Mouse (Mus musculus) megakaryocyte, embryonic 14.5 days (primary cell): Measurements from ENCODE around the gene Nhlh2. TPM values are rescaled to one million over a fixed set of nuclear protein-coding genes. Genes with fewer than 3 reads are reported as not detected.
A peak's percentile ranks its signal among the peaks of the same experiment; 100 is the strongest.

Experiments used
- H3K27me3 ChIP-seq: replicated peaks from 2 replicates; pipeline ENCODE3; 2012; ENCODE audit warnings: inconsistent platforms
- H3K36me3 ChIP-seq: replicated peaks from 2 replicates; pipeline ENCODE3; 2012; ENCODE audit warnings: low read length, inconsistent platforms, mixed read lengths
- H3K4me1 ChIP-seq: 2 replicates; pipeline ENCODE4 v1.6.1; 2012; ENCODE audit warnings: inconsistent platforms
- H3K4me3 ChIP-seq: replicated peaks from 2 replicates; pipeline ENCODE3; 2012; ENCODE audit warnings: moderate library complexity, mild to moderate bottlenecking, inconsistent platforms
- H3K9me3 ChIP-seq: 2 replicates; pipeline ENCODE4 v1.6.1; 2012; ENCODE audit warnings: inconsistent platforms
- FLI1 ChIP-seq: IDR thresholded peaks from 2 replicates; pipeline ENCODE4 v1.6.1; 2012; ENCODE audit warnings: low read length, inconsistent platforms, mixed read lengths
- GATA1 ChIP-seq: IDR thresholded peaks from 3 replicates; pipeline ENCODE4 v1.6.1; 2012; ENCODE audit warnings: mixed read lengths, low read length, inconsistent platforms, borderline replicate concordance
- polyA plus RNA-seq: library from polyadenylated mRNA; stranded (reverse); fragments of >175 nt; gene quantifications from 2 replicates; pipeline ENCODE4 v1.2.3, GENCODE M21; 2012; ENCODE audit warnings: low replicate concordance; ENCODE audit not compliant: insufficient read depth

Gene Nhlh2
- polyA plus RNA-seq = not detected in 2 replicates

DNA sequence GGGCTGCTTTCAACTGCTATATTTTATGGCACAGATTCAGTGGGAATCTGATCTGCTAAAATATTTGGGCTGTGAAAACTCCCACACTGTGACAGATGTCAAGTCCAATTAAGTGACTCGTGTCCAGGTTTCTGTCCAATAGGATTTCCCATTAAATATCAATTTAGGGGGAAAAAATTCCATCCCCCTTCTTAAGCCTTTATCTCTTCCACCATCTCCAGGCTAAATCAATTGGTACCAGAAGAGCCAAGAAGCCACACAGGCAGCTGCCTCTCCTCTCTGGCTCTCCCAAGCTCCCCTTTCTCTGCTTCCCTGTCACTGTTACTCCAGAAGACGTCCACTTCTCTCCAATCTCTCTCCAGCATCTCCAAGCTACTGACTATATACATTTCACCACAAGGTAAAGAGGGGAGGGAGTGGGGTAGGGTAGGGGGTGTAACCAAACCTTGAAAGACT is at the start of gene Nhlh2:
Gene Nhlh2 (plus strand): TSS at position 151 of the 456 bp plus-strand sequence.
- Histone ChIP-seq H3K9me3 (0 out of 2 replicates have a peak, but pooled peaks cover 3% of the 10 kb centered on the region), H3K4me1 (peaks cover 19% of the 10 kb centered on the region), H3K36me3 (no peaks in the 10 kb centered on the region), H3K27me3 (peaks cover 71% of the 10 kb centered on the region), H3K4me3 (no peak within 1 kb of the TSS)
- TF ChIP-seq FLI1 = no peak
- no peak for TF ChIP-seq GATA1

DNA sequence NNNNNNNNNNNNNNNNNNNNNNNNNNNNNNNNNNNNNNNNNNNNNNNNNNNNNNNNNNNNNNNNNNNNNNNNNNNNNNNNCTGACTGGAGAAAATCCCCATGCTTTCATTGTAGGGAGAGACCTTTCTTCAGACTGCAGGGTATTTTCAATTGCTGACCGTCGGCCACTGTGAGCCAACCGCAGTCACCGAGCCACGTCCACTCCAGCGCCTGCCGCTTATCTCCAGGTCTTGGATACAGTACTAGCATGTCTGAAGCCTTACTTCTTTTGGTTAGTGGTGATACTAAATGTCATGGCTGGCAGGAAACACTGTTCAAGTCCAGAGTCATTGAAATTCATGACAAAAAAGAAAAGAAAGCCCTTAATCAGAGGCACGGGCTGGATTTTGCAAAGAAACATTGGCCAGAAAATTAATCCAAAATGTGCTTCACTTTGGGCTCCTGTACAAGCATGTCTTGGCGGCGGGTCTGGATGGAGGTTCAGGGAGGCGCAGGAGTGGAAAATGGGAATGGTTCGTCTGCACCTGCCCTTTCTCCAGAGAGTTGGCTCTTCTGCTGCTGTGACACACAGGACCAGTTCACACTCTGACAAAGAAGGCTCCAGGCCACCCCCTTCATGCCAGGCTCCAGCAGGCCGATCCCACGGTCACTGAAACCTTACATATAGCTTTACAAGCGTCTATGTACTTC is 48.6 kb upstream of the Nhlh2 start:
- H3K9me3 ChIP-seq = no peaks in the 10 kb centered on the region
- H3K27me3 ChIP-seq = no peaks in the 10 kb centered on the region
- no peaks in the 10 kb centered on the region for H3K36me3 ChIP-seq
- H3K4me3 ChIP-seq = no peak overlapping the region
- no peaks in the 10 kb centered on the region for H3K4me1 ChIP-seq
- TF ChIP-seq FLI1 (no peak), GATA1 (no peak)

DNA sequence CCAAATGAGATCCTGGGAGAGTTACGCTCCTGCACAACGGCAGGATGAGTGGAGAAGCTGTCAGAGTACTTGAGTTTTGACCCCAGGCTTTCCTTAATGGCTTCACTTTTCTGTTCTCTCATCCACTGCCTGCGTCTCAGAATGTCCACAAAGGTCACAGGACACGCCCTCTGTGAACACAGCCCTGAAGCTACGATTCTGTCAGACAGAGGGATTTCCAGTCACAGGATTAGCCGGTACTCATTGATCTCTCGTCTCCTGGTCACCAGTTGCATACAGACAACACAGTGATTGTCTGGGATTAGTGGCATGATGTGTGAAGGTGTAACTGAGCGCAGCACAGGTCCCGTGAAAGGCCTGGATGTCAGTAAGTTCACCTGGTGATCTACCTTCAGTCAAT is 46.4 kb upstream of the Nhlh2 start:
- no peaks in the 10 kb centered on the region for H3K4me1 ChIP-seq
- no peaks in the 10 kb centered on the region for H3K9me3 ChIP-seq
- no peaks in the 10 kb centered on the region for H3K36me3 ChIP-seq
- H3K27me3 ChIP-seq = no peaks in the 10 kb centered on the region
- no peak overlapping the region for H3K4me3 ChIP-seq
- no peak for TF ChIP-seq FLI1
- TF ChIP-seq GATA1 = no peak

DNA sequence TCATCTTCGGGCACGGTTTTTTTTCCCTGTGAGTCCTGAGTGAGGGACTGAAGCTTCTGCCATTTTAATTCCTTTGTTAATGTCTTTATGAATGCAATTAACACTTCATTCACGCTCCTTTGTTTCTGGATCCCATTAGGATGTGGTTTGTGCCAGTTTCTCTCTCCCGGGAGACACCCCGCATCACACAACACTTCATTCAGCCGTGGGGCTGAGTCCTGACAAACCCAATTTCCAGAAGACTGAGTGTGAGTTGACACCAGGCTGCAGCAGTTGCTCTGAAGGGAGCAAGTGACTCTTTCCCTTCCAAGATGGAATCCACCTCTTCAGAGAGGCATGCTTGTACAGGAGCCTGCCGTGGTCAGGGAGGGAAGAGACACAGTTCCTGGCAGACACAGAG is 45.5 kb upstream of the Nhlh2 start:
- no peak overlapping the region for H3K4me3 ChIP-seq

DNA sequence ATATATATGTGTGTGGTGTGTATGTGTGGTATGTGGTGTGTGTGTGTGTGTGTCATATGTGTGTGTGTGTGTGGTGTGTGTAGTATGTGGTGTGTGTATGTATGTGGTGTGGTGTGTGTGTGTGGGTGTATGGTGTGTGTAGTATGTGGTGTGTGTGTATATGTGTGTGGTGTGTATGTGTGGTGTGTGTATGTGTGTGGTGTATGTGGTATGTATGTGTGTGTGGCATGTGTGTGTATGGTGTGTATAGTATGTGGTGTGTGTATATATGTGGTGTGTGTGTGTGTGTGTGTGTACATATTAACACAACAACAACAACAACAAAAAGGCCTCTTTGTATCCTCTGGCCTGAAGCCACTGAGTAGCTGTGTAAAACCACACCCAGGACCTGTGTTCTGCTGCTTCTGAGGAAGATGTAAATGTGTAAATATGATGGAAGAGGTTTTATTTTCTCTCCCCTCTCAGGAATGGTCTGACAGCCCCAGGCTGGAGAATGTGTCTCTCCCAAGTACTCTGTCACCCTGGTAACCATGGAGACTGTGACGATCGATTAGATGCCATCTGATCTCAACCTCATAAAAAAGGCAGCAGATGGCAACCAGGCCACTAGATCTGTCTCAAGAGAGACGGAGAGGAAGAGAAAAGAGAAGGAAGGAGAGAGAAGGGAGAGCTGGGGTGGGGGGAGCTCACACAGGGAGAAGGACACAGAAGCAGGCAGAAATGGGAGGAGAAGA is 42.9 kb upstream of the Nhlh2 start:
- H3K36me3 ChIP-seq = no peaks in the 10 kb centered on the region
- no peak for TF ChIP-seq FLI1
- TF ChIP-seq GATA1 = peak; percentile 14; the same call in 1 of the 3 replicates
- no peaks in the 10 kb centered on the region for H3K27me3 ChIP-seq
- H3K4me3 ChIP-seq = no peak overlapping the region
- no peaks in the 10 kb centered on the region for H3K9me3 ChIP-seq
- H3K4me1 ChIP-seq = no peaks in the 10 kb centered on the region

More for the DNA sequence above, 45.5 kb upstream of the Nhlh2 start:
- no peaks in the 10 kb centered on the region for H3K36me3 ChIP-seq
- no peak for TF ChIP-seq FLI1
- TF ChIP-seq GATA1 = no peak
- no peaks in the 10 kb centered on the region for H3K27me3 ChIP-seq
- H3K9me3 ChIP-seq = no peaks in the 10 kb centered on the region
- H3K4me1 ChIP-seq = no peaks in the 10 kb centered on the region

DNA sequence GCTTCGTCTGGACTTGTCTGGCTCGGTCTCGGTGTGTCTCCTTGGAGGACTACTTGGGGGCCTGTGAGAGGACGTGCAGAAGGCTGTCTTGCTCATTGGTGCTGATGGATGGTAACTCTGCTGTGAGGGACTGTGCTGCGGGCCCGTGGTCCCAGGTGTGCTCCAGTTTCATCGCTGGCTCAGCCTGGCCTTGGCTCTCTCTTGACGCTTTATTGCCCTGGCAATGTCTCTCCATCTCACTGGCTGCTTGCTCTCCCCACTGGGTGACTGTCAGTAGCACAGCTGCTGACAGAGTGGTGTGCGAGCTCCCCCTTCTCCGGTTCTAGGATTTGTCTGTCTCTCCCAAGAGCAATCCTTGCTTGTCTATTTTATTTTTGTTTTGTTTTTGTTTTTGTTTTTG is 34.5 kb upstream of the Nhlh2 start:
- TF ChIP-seq GATA1 (no peak), FLI1 (no peak)
- H3K36me3 ChIP-seq = no peaks in the 10 kb centered on the region
- no peaks in the 10 kb centered on the region for H3K4me1 ChIP-seq
- no peak overlapping the region for H3K4me3 ChIP-seq
- H3K9me3 ChIP-seq = no peaks in the 10 kb centered on the region
- peaks cover 2% of the 10 kb centered on the region for H3K27me3 ChIP-seq

DNA sequence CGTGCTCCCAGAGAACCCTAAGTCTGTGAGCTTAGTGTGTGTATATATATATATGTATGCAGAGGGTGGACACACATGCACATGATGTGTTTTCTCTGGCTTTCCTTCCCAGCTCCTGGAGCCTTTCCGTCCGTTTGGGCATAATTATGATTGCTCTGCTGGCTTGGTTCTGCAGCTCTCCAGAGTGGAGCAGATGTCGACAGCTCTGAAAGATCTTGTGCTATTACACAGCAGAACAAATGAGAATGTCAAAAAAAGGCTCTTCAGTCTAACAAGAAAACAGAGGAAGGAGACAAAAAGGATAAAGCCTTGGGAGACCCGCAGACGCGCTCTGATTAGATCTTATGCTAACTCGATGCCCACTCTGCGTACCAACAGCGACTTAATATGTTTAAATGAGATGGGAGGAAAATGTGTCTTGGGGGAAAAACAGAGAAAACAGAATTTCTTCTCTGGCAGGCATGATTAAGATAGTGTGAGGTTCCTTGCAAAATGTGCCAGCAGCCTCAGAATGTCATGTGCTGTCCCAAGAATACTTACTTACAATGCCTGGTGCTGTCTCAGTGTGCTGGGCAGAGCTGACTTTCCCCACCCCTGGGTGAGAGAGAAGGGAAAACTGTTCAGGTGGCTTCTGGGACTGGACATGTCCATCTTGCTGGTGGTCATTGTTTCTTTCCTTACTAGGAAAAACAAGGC is 31.4 kb upstream of the Nhlh2 start:
- no peaks in the 10 kb centered on the region for H3K36me3 ChIP-seq
- H3K27me3 ChIP-seq = peaks cover 5% of the 10 kb centered on the region
- no peaks in the 10 kb centered on the region for H3K9me3 ChIP-seq
- no peaks in the 10 kb centered on the region for H3K4me1 ChIP-seq
- no peak overlapping the region for H3K4me3 ChIP-seq
- TF ChIP-seq GATA1 (no peak), FLI1 (no peak)

DNA sequence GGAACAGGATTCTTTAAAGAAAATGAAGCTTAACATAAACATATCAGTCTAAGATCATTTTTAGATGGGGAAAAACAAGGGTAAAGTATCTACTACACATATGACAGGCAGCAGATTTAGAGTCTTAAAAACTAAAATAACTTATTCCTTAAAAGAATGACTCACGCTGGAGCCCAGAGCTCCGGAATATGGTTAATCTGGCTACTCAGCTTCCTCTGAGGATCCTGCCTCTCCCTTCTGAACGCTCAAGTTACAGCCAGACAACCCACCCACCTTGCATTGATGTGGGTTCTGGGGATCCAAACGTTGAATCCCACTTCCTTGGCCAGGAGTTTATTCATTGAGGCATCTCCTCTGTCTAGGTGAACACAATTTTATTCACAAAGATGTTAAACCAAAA is 26.0 kb upstream of the Nhlh2 start:
- no peaks in the 10 kb centered on the region for H3K36me3 ChIP-seq
- TF ChIP-seq GATA1 (no peak), FLI1 (no peak)
- H3K4me3 ChIP-seq = no peak overlapping the region
- H3K9me3 ChIP-seq = peaks cover 4% of the 10 kb centered on the region
- H3K27me3 ChIP-seq = peaks cover 3% of the 10 kb centered on the region
- H3K4me1 ChIP-seq = no peaks in the 10 kb centered on the region

DNA sequence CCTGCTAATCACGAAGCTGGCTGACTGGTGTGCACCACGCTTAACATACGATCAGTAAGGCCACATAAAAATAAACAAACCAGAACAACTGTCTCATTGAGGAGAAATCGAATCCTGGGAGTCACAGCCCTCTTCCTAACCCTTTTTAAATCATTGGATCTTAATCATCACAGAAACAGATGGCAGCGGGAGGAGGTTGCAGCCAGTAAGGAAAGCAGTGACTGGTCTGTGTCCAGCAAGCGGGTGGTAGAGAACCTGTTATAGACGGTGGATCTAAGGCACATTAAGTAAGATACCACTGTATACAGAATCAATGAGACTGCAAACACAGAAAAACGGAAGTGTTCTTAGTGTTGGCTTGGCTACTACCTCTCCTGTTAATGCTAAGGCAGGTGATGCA is 24.2 kb upstream of the Nhlh2 start:
- no peak for TF ChIP-seq FLI1
- TF ChIP-seq GATA1 = no peak
- no peak overlapping the region for H3K4me3 ChIP-seq
- no peaks in the 10 kb centered on the region for H3K4me1 ChIP-seq

More for the DNA sequence above, 24.2 kb upstream of the Nhlh2 start:
- Histone ChIP-seq H3K36me3 (no peaks in the 10 kb centered on the region), H3K27me3 (peaks cover 6% of the 10 kb centered on the region), H3K9me3 (peaks cover 4% of the 10 kb centered on the region)
